In genomic region chr1:82577915-82578314, GRCm38 (mm10) we compare ENCODE assay signal across 11 mouse cellular contexts. TPM values are rescaled to one million over a fixed set of nuclear protein-coding genes. Genes with fewer than 3 reads are reported as not detected.
DNase-seq lines count a peak whose midpoint lies in the region; ATAC-seq lines count a peak whose summit lies in the region.
"Had no signal": no experiment of that assay in that cellular context is flagged by ENCODE, and none has a peak within 500 bp of the region (broad histone marks: within the 10 kb centered on the region; RNA-seq: fewer than 3 reads in every experiment).

No protein-coding gene starts in this region.

- peak; percentile 98 for DNase-seq in heart, adult 11 months
- no peak for DNase-seq in heart, embryonic 10.5 days (ENCODE audit: low spot score)
- peak; percentile 91 for DNase-seq in kidney, postnatal 14 days
- peak; percentile 61 for DNase-seq in ovary, adult 18-20 months (ENCODE audit: low spot score)
- DNase-seq in layer of hippocampus, adult 8-10 months (ENCODE audit: low spot score in 2 of 2), result no peak
- no peak for DNase-seq in natural killer cell, adult 2 months (ENCODE audit: low spot score in 2 of 2)
- no peak for DNase-seq in right cerebral cortex, postnatal 36 days (ENCODE audit: low spot score in 2 of 2)

- no peaks in the 10 kb centered on the region for H3K9me3 ChIP-seq in heart, embryonic 10.5 days
- no peaks in the 10 kb centered on the region for H3K9me3 ChIP-seq in heart, embryonic 16.5 days (replicated peaks; ENCODE audit: control insufficient read depth, low read length)
- H3K9me3 ChIP-seq: stomach, embryonic 15.5 days had no signal

- no peaks in the 10 kb centered on the region for H3K27me3 ChIP-seq in heart, embryonic 10.5 days (ENCODE audit: insufficient read depth, poor library complexity, severe bottlenecking)
- H3K27me3 ChIP-seq in heart, embryonic 16.5 days (ENCODE audit: control insufficient read depth, insufficient read depth, low read length), result no peaks in the 10 kb centered on the region
- H3K27me3 ChIP-seq: stomach, embryonic 15.5 days had no signal

- ATAC-seq in heart, embryonic 16.5 days (replicated peaks; ENCODE audit: extremely low read depth, insufficient read depth, low FRiP score), result peak; percentile 63; the same call in 1 of the 2 replicates

- no peak overlapping the region for H3K27ac ChIP-seq in heart, embryonic 10.5 days
- no peak overlapping the region for H3K27ac ChIP-seq in heart, embryonic 16.5 days (ENCODE audit: low read length)
- H3K27ac ChIP-seq: stomach, embryonic 15.5 days had no signal

- no peak overlapping the region for H3K9ac ChIP-seq in heart, embryonic 16.5 days (ENCODE audit: low read length)
- H3K9ac ChIP-seq: stomach, embryonic 15.5 days had no signal

- no peak overlapping the region for H3K4me2 ChIP-seq in heart, embryonic 16.5 days (ENCODE audit: low read depth, low read length)
- H3K4me2 ChIP-seq: midbrain, embryonic 11.5 days; stomach, embryonic 15.5 days had no signal

- 44% methylated on average over 3 of the region's 3 CpGs for WGBS in heart, embryonic 10.5 days
- WGBS in heart, embryonic 16.5 days, result 23% methylated on average over 3 of the region's 3 CpGs

- no peaks in the 10 kb centered on the region for H3K36me3 ChIP-seq in heart, embryonic 10.5 days
- no peaks in the 10 kb centered on the region for H3K36me3 ChIP-seq in heart, embryonic 16.5 days (ENCODE audit: control insufficient read depth, insufficient read depth)
- H3K36me3 ChIP-seq: stomach, embryonic 15.5 days had no signal

- peaks cover 9% of the 10 kb centered on the region for H3K4me1 ChIP-seq in heart, embryonic 10.5 days
- H3K4me1 ChIP-seq in heart, embryonic 16.5 days (ENCODE audit: control insufficient read depth, insufficient read depth, low read length), result peaks cover 10% of the 10 kb centered on the region
- H3K4me1 ChIP-seq: stomach, embryonic 15.5 days had no signal

- no peak overlapping the region for H3K4me3 ChIP-seq in heart, embryonic 10.5 days
- no peak overlapping the region for H3K4me3 ChIP-seq in heart, embryonic 16.5 days (ENCODE audit: low read length)
- H3K4me3 ChIP-seq: stomach, embryonic 15.5 days had no signal

RNA-seq across cellular contexts. Expression of gene Col4a4, which starts 8.7 kb away (rescaled TPM):
- 0.36 TPM in 2 replicates for polyA plus RNA-seq in heart, embryonic 10.5 days (2016; fragmentation: Nextera tagmentation; extraction: Ambion mirVana)
- 0.67 and 1.4 TPM in 2 replicates for polyA plus RNA-seq in heart, embryonic 16.5 days (2015; fragmentation: Nextera tagmentation; extraction: Ambion mirVana)
- total RNA-seq in layer of hippocampus, adult 8-10 months (2022), result under 1 TPM; 0.73 to 0.90 (median 0.81) TPM
- total RNA-seq: neutrophil, adult 5-6 weeks had no signal

RNA-seq across cellular contexts. Expression of gene Col4a3, which starts 8.8 kb away (rescaled TPM):
- 0.20 and 0.30 TPM in 2 replicates for polyA plus RNA-seq in heart, embryonic 10.5 days (2016; fragmentation: Nextera tagmentation; extraction: Ambion mirVana)
- 0.59 and 0.95 TPM in 2 replicates for polyA plus RNA-seq in heart, embryonic 16.5 days (2015; fragmentation: Nextera tagmentation; extraction: Ambion mirVana)
- total RNA-seq in layer of hippocampus, adult 8-10 months (2022), result under 1 TPM; 0.31 to 0.50 (median 0.41) TPM
- total RNA-seq: neutrophil, adult 5-6 weeks had no signal

Comparison
In these comparisons a context has a peak if more than half of its experiments do, and no peak if none do; other contexts are left out.
1. DNase-seq: peak in heart, adult 11 months (single experiment), kidney, postnatal 14 days (single experiment) and ovary, adult 18-20 months (single experiment); none in heart, embryonic 10.5 days (single experiment), layer of hippocampus, adult 8-10 months (0 of 2), natural killer cell, adult 2 months (0 of 2) and right cerebral cortex, postnatal 36 days (0 of 2).